Mouse (Mus musculus) cerebellum, adult 2 months (tissue): ENCODE measurements around the gene Pcgf3. TPM values are rescaled to one million over a fixed set of nuclear protein-coding genes. Genes with fewer than 3 reads are reported as not detected.

Experiments
- DNase-seq, 2 experiments: peaks; one replicate each; pipeline ENCODE4 v3.0.0; 2021
- H3K27ac ChIP-seq: fragments of 200-500 bp; 2 replicates; pipeline ENCODE4 v1.5.1; 2012; ENCODE audit warnings: low read length, control low read depth, inconsistent platforms; ENCODE audit not compliant: insufficient read depth
- H3K27me3 ChIP-seq: fragments of 200-500 bp; 2 replicates; pipeline ENCODE4 v1.6.1; 2012; ENCODE audit warnings: inconsistent platforms, mild to moderate bottlenecking, low read length, moderate library complexity; ENCODE audit not compliant: control insufficient read depth, insufficient read depth
- H3K4me1 ChIP-seq: fragments of 200-500 bp; 2 replicates; pipeline ENCODE4 v1.6.1; 2011; ENCODE audit warnings: low read length; ENCODE audit not compliant: control insufficient read depth, insufficient read depth
- H3K4me3 ChIP-seq: fragments of 200-500 bp; replicated peaks from 2 replicates; pipeline ENCODE3; 2011; ENCODE audit warnings: mild to moderate bottlenecking, low read depth, low read length, control low read depth; ENCODE audit not compliant: insufficient read depth
- CTCF ChIP-seq: fragments of 200-500 bp; IDR thresholded peaks from 2 replicates; pipeline ENCODE4 v1.5.1; 2011; ENCODE audit warnings: low read depth, mild to moderate bottlenecking, control low read depth, low read length, moderate library complexity, borderline replicate concordance; ENCODE audit not compliant: insufficient read depth
- POLR2A ChIP-seq: fragments of 200-500 bp; IDR thresholded peaks from 2 replicates; pipeline ENCODE4 v1.6.1; 2011; ENCODE audit warnings: low read length, control low read depth, borderline replicate concordance; ENCODE audit not compliant: insufficient read depth
- WGBS: fragments of 180-500 bp; shearing (Covaris S2); methylation state at CpG from one replicate; pipeline ENCODE4 v1.1.7; 2018; 5-methylcytosine and 5-hydroxymethylcytosine counted together
- polyA plus RNA-seq: library from polyadenylated mRNA; depleted of rRNA; stranded (reverse); fragments of >200 nt; gene quantifications from 2 replicates; pipeline ENCODE4 v1.2.3, GENCODE M21; 2012; rRNA removed

The Pcgf3 gene
- 14.7 and 14.9 TPM in 2 replicates for polyA plus RNA-seq

GRCm38 (mm10) chr5:108461082-108462065 lies at the start of gene Pcgf3:
Pcgf3 (plus strand) TSS chr5:108461232.
- WGBS: under 1% methylated on average over 58 of the region's 62 CpGs

GRCm38 (mm10) chr5:108414711-108415110 lies 46.3 kb upstream of the Pcgf3 start:
- no peaks in the 10 kb centered on the region for H3K4me1 ChIP-seq
- no peak overlapping the region for H3K4me3 ChIP-seq
- TF ChIP-seq POLR2A (no peak), CTCF (no peak)
- no peaks in the 10 kb centered on the region for H3K27me3 ChIP-seq
- no peak overlapping the region for H3K27ac ChIP-seq
- no peak for DNase-seq
- WGBS: 76% methylated on average over 2 of the region's 2 CpGs

More at GRCm38 (mm10) chr5:108461082-108462065, at the start of gene Pcgf3:
- peaks cover 6% of the 10 kb centered on the region for H3K4me1 ChIP-seq
- H3K4me3 ChIP-seq: peak within 1 kb of the TSS; percentile 89
- no peak within 1 kb of the TSS for H3K27ac ChIP-seq
- H3K27me3 ChIP-seq: no peaks in the 10 kb centered on the region
- DNase-seq: peak; percentile 98
- TF ChIP-seq CTCF (no peak), POLR2A (peak; percentile 71)

- Histone ChIP-seq H3K27ac (no peak overlapping the region), H3K27me3 (no peaks in the 10 kb centered on the region), H3K4me1 (no peaks in the 10 kb centered on the region), H3K4me3 (no peak overlapping the region)
- TF ChIP-seq CTCF: no peak
- TF ChIP-seq POLR2A: no peak
- no peak for DNase-seq
- 78% methylated on average over 3 of the region's 3 CpGs for WGBS
These were observed 38.3 kb upstream of the Pcgf3 start for GRCm38 (mm10) chr5:108422741-108423140.

- no peak overlapping the region for H3K4me3 ChIP-seq
- H3K27ac ChIP-seq: no peak overlapping the region
- WGBS: 65% methylated on average over 2 of the region's 2 CpGs
- no peaks in the 10 kb centered on the region for H3K27me3 ChIP-seq
- no peak for TF ChIP-seq POLR2A
- no peak for TF ChIP-seq CTCF
- H3K4me1 ChIP-seq: no peaks in the 10 kb centered on the region
- no peak for DNase-seq
These were observed 37.6 kb upstream of the Pcgf3 start for GRCm38 (mm10) chr5:108423427-108423826.

- WGBS: 44% methylated on average over 1 of the region's 1 CpGs
- Histone ChIP-seq H3K4me1 (no peaks in the 10 kb centered on the region), H3K4me3 (no peak overlapping the region), H3K27ac (no peak overlapping the region), H3K27me3 (no peaks in the 10 kb centered on the region)
- TF ChIP-seq POLR2A (no peak), CTCF (peak; percentile 92)
- DNase-seq: peak; percentile 66 to 69
These were observed 33.8 kb upstream of the Pcgf3 start for GRCm38 (mm10) chr5:108427186-108427585.

- 92% methylated on average over 6 of the region's 6 CpGs for WGBS
- DNase-seq: no peak
- no peak overlapping the region for H3K27ac ChIP-seq
- no peaks in the 10 kb centered on the region for H3K27me3 ChIP-seq
- peaks cover 3% of the 10 kb centered on the region; the same call in 1 of the 2 replicates for H3K4me1 ChIP-seq
- no peak overlapping the region for H3K4me3 ChIP-seq
- TF ChIP-seq CTCF (no peak), POLR2A (no peak)
These were observed 29.8 kb upstream of the Pcgf3 start for GRCm38 (mm10) chr5:108431196-108431595.

GRCm38 (mm10) chr5:108433804-108434587 lies 27.0 kb upstream of the Pcgf3 start, which contains the start of gene Atp5k:
Atp5k (minus strand) TSS chr5:108434448.
- H3K27ac ChIP-seq: peak within 1 kb of the TSS; percentile 65; the same call in 1 of the 2 replicates
- WGBS: under 1% methylated on average over 42 of the region's 42 CpGs
- TF ChIP-seq CTCF (peak; percentile 87), POLR2A (peak; percentile 88)
- H3K4me3 ChIP-seq: peak within 1 kb of the TSS; percentile 96
- peak; percentile 94 to 96 for DNase-seq
- H3K4me1 ChIP-seq: peaks cover 3% of the 10 kb centered on the region; the same call in 1 of the 2 replicates
- H3K27me3 ChIP-seq: no peaks in the 10 kb centered on the region
